In genomic region chr14:10679638-10680037, GRCm38 (mm10) we compare ENCODE assay signal across 15 mouse cellular contexts.
"Had no signal": no experiment of that assay in that cellular context is flagged by ENCODE, and none has a peak within 500 bp of the region (broad histone marks: within the 10 kb centered on the region; RNA-seq: fewer than 3 reads in every experiment).

No protein-coding gene starts in this region.

- H3K9me3 ChIP-seq: liver, embryonic 12.5 days; megakaryocyte, embryonic 14.5 days; midbrain, embryonic 12.5 days; neural tube, embryonic 12.5 days had no signal

- H3K27me3 ChIP-seq: liver, embryonic 12.5 days; megakaryocyte, embryonic 14.5 days; midbrain, embryonic 12.5 days; neural tube, embryonic 12.5 days had no signal

- H3K4me3 ChIP-seq: liver, embryonic 12.5 days; megakaryocyte, embryonic 14.5 days; midbrain, embryonic 12.5 days; neural tube, embryonic 12.5 days had no signal

- H3K36me3 ChIP-seq: liver, embryonic 12.5 days; midbrain, embryonic 12.5 days; neural tube, embryonic 12.5 days had no signal

- ATAC-seq: liver, embryonic 12.5 days had no signal

- H3K4me2 ChIP-seq: liver, embryonic 12.5 days; lung, embryonic 14.5 days; midbrain, embryonic 12.5 days; neural tube, embryonic 12.5 days had no signal

- DNase-seq: lung, adult 18-20 months; lung, embryonic 14.5 days; lung, postnatal 10 days; lung, postnatal 36 days; right cerebral cortex, postnatal 14 days; spleen, adult 18-20 months; thymus, adult 18-20 months; thymus, postnatal 14 days; thymus, postnatal 36 days had no signal

- H3K27ac ChIP-seq: liver, embryonic 12.5 days; liver, embryonic 14.5 days; macrophage; midbrain, embryonic 12.5 days; neural tube, embryonic 12.5 days had no signal

- H3K4me1 ChIP-seq: liver, embryonic 12.5 days; megakaryocyte, embryonic 14.5 days; midbrain, embryonic 12.5 days; neural tube, embryonic 12.5 days had no signal

- H3K9ac ChIP-seq: liver, embryonic 12.5 days; liver, embryonic 14.5 days; lung, embryonic 14.5 days; midbrain, embryonic 12.5 days; neural tube, embryonic 12.5 days had no signal
